Mouse (Mus musculus) megakaryocyte-erythroid progenitor cell, adult 5-6 weeks (primary cell): ENCODE results near the gene Chchd5. TPM values are rescaled to one million over a fixed set of nuclear protein-coding genes. Genes with fewer than 3 reads are reported as not detected.

Experiments used
- ATAC-seq: replicated peaks from 2 replicates; pipeline ENCODE4 v1.8.0; 2016; ENCODE audit warnings: mild to moderate bottlenecking, inconsistent platforms; ENCODE audit not compliant: severe bottlenecking, poor library complexity, low FRiP score, low TSS enrichment
- total RNA-seq, 2 experiments: library from RNA; stranded (forward) in 1 of 2; stranded (reverse) in 1 of 2; fragments of 200-1000, 215-1000 nt in 1 of 2; fragments of >200 nt in 1 of 2; fragmentation: Nextera tagmentation in 1 of 2; gene quantifications; 2 replicates each; pipeline ENCODE4 v1.2.3; 2014 to 2017

Gene Chchd5
- total RNA-seq, 2 experiments from 2014 or later, result 6.8 to 16.5 TPM

GRCm38 (mm10) chr2:129148836-129149235 is 19.3 kb downstream of the Chchd5 start:
- ATAC-seq, result no peak

- ATAC-seq, result no peak
Observed at GRCm38 (mm10) chr2:129150386-129150785, 20.9 kb downstream of the Chchd5 start.

GRCm38 (mm10) chr2:129151111-129151510 is 21.6 kb downstream of the Chchd5 start:
- ATAC-seq, result no peak; the same call in 1 of the 2 replicates

GRCm38 (mm10) chr2:129152751-129153150 is 23.3 kb downstream of the Chchd5 start:
- no peak for ATAC-seq

GRCm38 (mm10) chr2:129164815-129165214 is 35.3 kb downstream of the Chchd5 start:
- no peak for ATAC-seq

GRCm38 (mm10) chr2:129166466-129167463 is 37.3 kb downstream of the Chchd5 start:
- no peak for ATAC-seq

GRCm38 (mm10) chr2:129173386-129173785 is 43.9 kb downstream of the Chchd5 start:
- ATAC-seq, result no peak

- peak; percentile 83 for ATAC-seq
Observed at GRCm38 (mm10) chr2:129174474-129174873, 45.0 kb downstream of the Chchd5 start.

- ATAC-seq, result no peak
Observed at GRCm38 (mm10) chr2:129175636-129176035, 46.1 kb downstream of the Chchd5 start.

GRCm38 (mm10) chr2:129176676-129177420 is 47.3 kb downstream of the Chchd5 start:
- no peak for ATAC-seq

- ATAC-seq, result no peak
Observed at GRCm38 (mm10) chr2:129177661-129178060, 48.2 kb downstream of the Chchd5 start.

GRCm38 (mm10) chr2:129178182-129178908 is 48.8 kb downstream of the Chchd5 start:
- ATAC-seq, result no peak

GRCm38 (mm10) chr2:129179946-129180853 is 50.7 kb downstream of the Chchd5 start:
- no peak for ATAC-seq

- no peak for ATAC-seq
Observed at GRCm38 (mm10) chr2:129181509-129181908, 52.0 kb downstream of the Chchd5 start.

GRCm38 (mm10) chr2:129182412-129182811 is 52.9 kb downstream of the Chchd5 start:
- no peak for ATAC-seq

GRCm38 (mm10) chr2:129183561-129184031 is 54.1 kb downstream of the Chchd5 start:
- no peak for ATAC-seq
